Mouse (Mus musculus) lung, postnatal 4 days (tissue): ENCODE data around the gene Tmem198b.

ENCODE experiments used
- DNase-seq, 2 experiments: peaks; one replicate each; pipeline ENCODE4 v3.0.0; 2021

The Tmem198b gene

GRCm38 (mm10) chr10:128795581-128795980 is 8.6 kb downstream of the Tmem198b start:
- DNase-seq = no peak

- no peak for DNase-seq
These were observed 9.8 kb downstream of the Tmem198b start for GRCm38 (mm10) chr10:128794391-128794790.

GRCm38 (mm10) chr10:128793258-128793657 is 10.9 kb downstream of the Tmem198b start:
- no peak for DNase-seq

GRCm38 (mm10) chr10:128792041-128792440 is 12.1 kb downstream of the Tmem198b start:
- DNase-seq = no peak

GRCm38 (mm10) chr10:128790398-128791124 is 13.6 kb downstream of the Tmem198b start, which contains the start of gene Mmp19:
TSS of gene Mmp19 (plus strand) at chr10:128790910.
- DNase-seq = peak; percentile 32 to 37

- DNase-seq = peak in 1 of 2 experiments; percentile 26
These were observed 24.0 kb downstream of the Tmem198b start for GRCm38 (mm10) chr10:128780200-128780599.

GRCm38 (mm10) chr10:128779011-128779795 is 25.0 kb downstream of the Tmem198b start:
- peak; percentile 88 to 89 for DNase-seq

- no peak for DNase-seq
These were observed 25.7 kb downstream of the Tmem198b start for GRCm38 (mm10) chr10:128778441-128778840.

- no peak for DNase-seq
These were observed 30.5 kb downstream of the Tmem198b start for GRCm38 (mm10) chr10:128773685-128774084.

GRCm38 (mm10) chr10:128772895-128773294 is 31.3 kb downstream of the Tmem198b start:
- no peak for DNase-seq
